Mouse (Mus musculus): ENCODE data around the gene Pakap.

DNA sequence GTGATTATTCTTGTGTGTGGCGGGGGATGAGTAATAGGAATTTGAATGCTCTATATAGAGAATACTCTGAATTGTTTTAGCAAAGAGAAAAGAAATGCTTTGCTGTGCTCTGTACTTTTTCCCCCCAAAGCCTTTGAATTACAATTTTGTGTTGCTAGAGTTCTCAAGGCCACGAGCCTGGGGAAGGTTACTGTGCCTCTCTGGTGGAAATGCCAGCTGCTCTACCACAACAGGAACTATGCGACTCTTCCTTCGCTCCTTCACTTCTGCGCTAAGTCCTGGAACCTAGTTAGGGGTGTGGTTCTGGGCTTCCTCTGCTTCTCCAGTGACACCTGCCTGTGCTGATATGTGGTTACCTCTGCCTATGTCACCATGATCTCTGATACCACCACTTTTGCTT is 44.7 kb downstream of the Pakap start:
- TF ChIP-seq CTCF (IDR thresholded peaks at IDR 0.05; ENCODE audit: insufficient read depth, low read depth, low read length) (no peak), POLR2A (IDR thresholded peaks at IDR 0.05; ENCODE audit: insufficient read depth, low read depth, low read length) (no peak)
